Mouse (Mus musculus): ENCODE results near the gene Nudt2.

DNA sequence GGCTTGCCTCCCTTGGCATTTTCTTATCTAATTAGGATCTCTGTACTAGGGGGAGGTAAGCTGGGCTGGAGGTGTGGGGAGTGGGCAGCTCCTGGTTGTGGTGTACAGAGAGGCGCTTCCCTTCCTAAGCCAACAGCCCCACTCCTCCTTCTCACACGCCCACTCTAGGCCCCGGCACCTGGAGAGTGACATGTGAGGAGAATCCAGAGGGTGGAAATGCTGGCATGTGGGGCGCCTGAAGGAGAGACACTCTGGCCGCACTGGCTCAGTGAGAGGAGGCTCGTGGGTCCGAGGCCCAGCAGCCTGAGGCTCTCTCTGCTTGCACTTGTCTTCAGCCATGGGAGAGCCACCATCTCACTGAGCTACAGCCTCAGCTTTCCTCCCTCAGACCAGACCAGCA, 53.4 kb downstream of the Nudt2 start:
- TF ChIP-seq CTCF (IDR thresholded peaks at IDR 0.05) (no peak), POLR2A (IDR thresholded peaks at IDR 0.05; ENCODE audit: insufficient read depth, low read depth, low read length) (no peak)
